Mouse (Mus musculus): ENCODE data around the gene Dync2li1. TPM values are rescaled to one million over a fixed set of nuclear protein-coding genes. Genes with fewer than 3 reads are reported as not detected.

Gene Dync2li1
- polyA plus RNA-seq, 1 experiment = not detected

DNA sequence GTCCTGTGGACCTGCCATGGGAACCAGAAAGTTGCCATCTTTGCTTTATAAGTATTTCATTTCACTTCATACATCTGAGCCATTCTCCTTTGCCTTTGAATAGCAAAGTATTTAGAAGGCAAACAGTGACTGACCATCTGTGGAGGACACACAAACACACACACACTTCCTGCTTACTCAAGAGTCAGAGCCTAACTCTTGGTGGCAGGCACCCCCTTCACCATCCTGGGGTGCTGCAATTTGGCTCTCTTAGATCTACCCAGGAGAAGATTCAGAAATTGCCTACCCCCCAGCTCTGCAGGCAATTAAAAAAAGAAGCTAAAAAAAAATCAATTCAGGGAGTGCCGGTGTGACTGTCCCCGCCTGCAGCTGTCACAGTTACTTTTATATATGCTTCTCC, 20.2 kb downstream of the Dync2li1 start:
- WGBS = 47% methylated on average over 2 of the region's 2 CpGs
- Histone ChIP-seq H3K4me1 (ENCODE audit: control insufficient read depth, insufficient read depth, low read length) (no peaks in the 10 kb centered on the region), H3K4me3 (ENCODE audit: insufficient read depth, low read depth, low read length) (no peak overlapping the region), H3K27ac (ENCODE audit: insufficient read depth, low read depth, low read length) (no peak overlapping the region)
- no peak for TF ChIP-seq POLR2A (IDR thresholded peaks at IDR 0.05; ENCODE audit: insufficient read depth, low read depth, low read length)
- TF ChIP-seq CTCF (IDR thresholded peaks at IDR 0.05; ENCODE audit: insufficient read depth, low read depth, low read length) = no peak

DNA sequence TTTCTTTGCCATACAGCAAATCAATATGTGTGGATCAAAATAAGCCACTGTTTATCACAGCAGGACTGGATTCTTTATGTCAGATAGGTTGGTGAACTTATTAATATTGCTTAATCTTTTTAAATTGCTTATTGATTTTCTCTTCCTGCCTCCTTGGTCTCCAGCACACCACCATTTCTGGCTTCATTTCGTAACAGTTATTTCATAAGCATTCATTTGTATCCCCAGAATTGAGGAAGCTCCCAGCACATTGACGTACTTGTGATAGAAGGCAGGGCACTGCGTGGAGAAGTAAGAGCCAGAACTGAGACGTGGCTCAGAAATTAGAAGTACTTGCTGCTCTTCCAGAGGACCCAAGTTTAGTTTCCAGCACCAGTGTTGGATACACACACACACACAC, 21.3 kb downstream of the Dync2li1 start:
- H3K27ac ChIP-seq (ENCODE audit: insufficient read depth, low read depth, low read length) = no peak overlapping the region
- no peak overlapping the region for H3K4me3 ChIP-seq (ENCODE audit: insufficient read depth, low read depth, low read length)
- WGBS = 89% methylated on average over 4 of the region's 4 CpGs
- H3K4me1 ChIP-seq (ENCODE audit: control insufficient read depth, insufficient read depth, low read length) = no peaks in the 10 kb centered on the region
- TF ChIP-seq CTCF (IDR thresholded peaks at IDR 0.05; ENCODE audit: insufficient read depth, low read depth, low read length) = no peak
- no peak for TF ChIP-seq POLR2A (IDR thresholded peaks at IDR 0.05; ENCODE audit: insufficient read depth, low read depth, low read length)

DNA sequence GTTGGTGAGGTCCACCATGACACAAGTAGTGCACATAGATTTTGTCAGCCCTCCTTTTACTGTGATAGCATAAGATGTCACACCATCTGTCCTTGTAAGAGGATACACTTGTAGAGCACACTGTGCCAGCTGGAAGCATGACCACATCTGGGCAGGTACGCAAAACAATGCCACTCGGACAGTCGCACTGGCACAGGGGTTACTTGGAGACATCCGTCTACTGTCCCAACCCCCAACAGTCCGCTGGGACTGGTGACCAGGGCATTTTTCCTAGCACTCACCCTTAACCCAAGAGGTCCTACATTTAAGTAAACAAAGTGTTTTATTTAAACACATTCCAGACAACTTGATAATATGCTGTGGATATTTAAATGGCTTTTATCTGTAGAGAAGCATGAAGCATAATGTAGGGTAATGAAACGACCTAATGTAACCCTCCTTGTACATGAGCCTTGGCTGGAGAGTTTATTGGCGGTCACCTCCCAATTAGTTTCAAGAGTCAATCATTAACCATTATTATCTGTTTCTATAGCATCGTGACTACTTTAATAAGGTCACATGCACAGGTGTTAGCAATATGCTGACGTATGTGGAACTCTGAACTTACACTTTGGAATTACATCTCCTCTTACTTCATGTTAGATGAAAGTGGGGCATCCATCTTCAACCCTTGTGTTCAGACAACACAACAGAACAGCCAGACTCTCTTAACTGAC, 24.2 kb downstream of the Dync2li1 start:
- Histone ChIP-seq H3K4me1 (ENCODE audit: control insufficient read depth, insufficient read depth, low read length) (no peaks in the 10 kb centered on the region), H3K27ac (ENCODE audit: insufficient read depth, low read depth, low read length) (no peak overlapping the region), H3K4me3 (ENCODE audit: insufficient read depth, low read depth, low read length) (no peak overlapping the region)
- TF ChIP-seq CTCF (IDR thresholded peaks at IDR 0.05; ENCODE audit: insufficient read depth, low read depth, low read length) (no peak), POLR2A (IDR thresholded peaks at IDR 0.05; ENCODE audit: insufficient read depth, low read depth, low read length) (no peak)
- 93% methylated on average over 9 of the region's 9 CpGs for WGBS

DNA sequence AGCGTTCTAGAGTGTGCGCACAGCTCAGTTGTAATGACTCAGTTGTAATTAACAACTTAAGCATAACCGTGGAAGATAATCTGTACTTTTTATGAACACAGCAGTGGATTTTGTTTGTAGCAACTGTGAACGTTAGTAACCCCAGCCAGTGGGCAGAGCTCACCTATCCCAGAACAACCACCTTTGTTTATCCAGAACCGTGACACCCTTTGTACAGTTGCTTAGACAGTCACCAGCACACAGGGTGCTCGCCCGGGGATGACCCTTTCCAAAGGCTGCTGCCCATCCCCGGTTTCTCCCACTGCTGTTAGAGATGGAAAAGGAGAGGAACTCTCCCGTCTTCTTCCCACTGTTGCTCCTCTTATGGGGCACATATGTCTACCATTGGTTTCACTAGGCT, 27.2 kb downstream of the Dync2li1 start:
- no peak overlapping the region for H3K4me3 ChIP-seq (ENCODE audit: insufficient read depth, low read depth, low read length)
- no peak for TF ChIP-seq POLR2A (IDR thresholded peaks at IDR 0.05; ENCODE audit: insufficient read depth, low read depth, low read length)
- no peak for TF ChIP-seq CTCF (IDR thresholded peaks at IDR 0.05; ENCODE audit: insufficient read depth, low read depth, low read length)

DNA sequence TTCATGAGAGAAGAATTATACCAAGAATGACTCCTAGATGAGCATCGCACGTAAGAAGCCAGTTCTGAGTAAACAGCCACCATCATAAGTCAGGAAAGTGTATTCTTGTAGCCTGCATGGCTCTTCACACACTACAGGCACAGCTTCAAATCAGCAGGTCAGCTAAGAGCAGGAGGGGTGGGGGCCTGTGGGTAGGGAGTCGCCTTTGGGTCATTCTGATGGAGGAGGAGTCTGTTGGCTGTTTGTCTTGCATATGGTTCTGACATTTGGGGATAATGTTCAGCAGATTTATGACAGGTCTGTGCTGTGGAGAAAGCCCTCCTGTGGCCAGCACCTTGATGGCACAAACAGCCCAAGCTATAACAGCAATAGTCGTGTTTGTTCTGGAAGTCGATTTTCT, 29.9 kb downstream of the Dync2li1 start:
- no peak overlapping the region for H3K27ac ChIP-seq (ENCODE audit: insufficient read depth, low read depth, low read length)
- H3K4me1 ChIP-seq (ENCODE audit: control insufficient read depth, insufficient read depth, low read length) = peaks cover 5% of the 10 kb centered on the region; the same call in 1 of the 2 replicates
- TF ChIP-seq POLR2A (IDR thresholded peaks at IDR 0.05; ENCODE audit: insufficient read depth, low read depth, low read length) (no peak), CTCF (IDR thresholded peaks at IDR 0.05; ENCODE audit: insufficient read depth, low read depth, low read length) (no peak)
- H3K4me3 ChIP-seq (ENCODE audit: insufficient read depth, low read depth, low read length) = no peak overlapping the region
- 82% methylated on average over 5 of the region's 5 CpGs for WGBS

More for the DNA sequence above, 27.2 kb downstream of the Dync2li1 start:
- peaks cover 5% of the 10 kb centered on the region; the same call in 1 of the 2 replicates for H3K4me1 ChIP-seq (ENCODE audit: control insufficient read depth, insufficient read depth, low read length)
- H3K27ac ChIP-seq (ENCODE audit: insufficient read depth, low read depth, low read length) = no peak overlapping the region
- WGBS = 76% methylated on average over 9 of the region's 9 CpGs

DNA sequence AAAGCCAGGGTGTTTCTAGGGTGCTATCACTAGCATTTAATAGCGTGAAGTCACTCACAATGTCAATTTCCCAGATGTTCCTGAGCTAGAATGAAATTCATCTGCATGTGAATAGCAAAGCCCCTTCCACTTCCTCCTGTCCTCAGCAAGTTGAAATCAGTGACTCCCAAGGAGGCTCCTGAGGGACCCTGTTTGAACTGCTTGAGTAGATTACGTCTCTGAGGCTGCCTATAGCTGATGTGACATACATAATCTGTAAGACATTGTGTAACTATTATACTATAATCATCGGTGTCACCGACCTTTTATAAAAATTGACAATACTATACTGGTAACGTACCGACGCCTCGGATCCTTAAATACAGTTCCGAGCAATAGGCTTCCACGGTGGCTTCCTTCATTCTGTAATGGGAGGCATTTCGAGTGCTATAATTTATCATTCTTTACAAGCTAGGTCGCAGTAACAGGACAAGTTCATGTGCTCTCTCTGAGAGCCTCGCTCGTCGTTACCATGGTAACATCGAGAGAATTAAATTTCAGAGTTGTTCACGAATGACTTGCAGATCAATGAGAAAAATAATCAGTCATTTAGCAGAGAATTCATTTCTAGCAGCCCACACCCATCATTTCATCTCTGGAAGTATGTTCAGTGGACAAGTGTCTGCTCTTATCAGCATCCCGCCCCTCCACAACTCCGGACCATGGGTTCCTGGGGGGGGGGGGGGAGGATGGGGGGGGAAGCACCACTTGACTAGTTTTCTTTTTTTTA, 30.5 kb downstream of the Dync2li1 start:
- Histone ChIP-seq H3K4me3 (ENCODE audit: insufficient read depth, low read depth, low read length) (no peak overlapping the region), H3K27ac (ENCODE audit: insufficient read depth, low read depth, low read length) (no peak overlapping the region), H3K4me1 (ENCODE audit: control insufficient read depth, insufficient read depth, low read length) (peaks cover 5% of the 10 kb centered on the region; the same call in 1 of the 2 replicates)
- 44% methylated on average over 19 of the region's 19 CpGs for WGBS
- no peak for TF ChIP-seq POLR2A (IDR thresholded peaks at IDR 0.05; ENCODE audit: insufficient read depth, low read depth, low read length)
- TF ChIP-seq CTCF (IDR thresholded peaks at IDR 0.05; ENCODE audit: insufficient read depth, low read depth, low read length) = no peak

DNA sequence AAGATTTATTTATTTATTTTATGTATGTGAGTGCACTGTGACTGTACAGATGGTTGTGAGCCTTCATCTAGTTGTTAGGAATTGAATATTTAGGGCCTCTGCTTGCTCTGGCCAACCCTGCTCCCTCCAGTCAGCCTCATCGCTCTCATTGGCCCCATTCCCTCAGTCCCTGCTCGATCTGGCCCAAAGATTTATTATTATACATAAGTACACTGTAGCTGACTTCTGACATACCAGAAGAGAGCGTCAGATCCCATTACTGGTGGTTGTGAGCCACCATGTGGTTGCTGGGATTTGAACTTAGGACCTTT, 31.1 kb downstream of the Dync2li1 start:
- WGBS = 79% methylated on average over 3 of the region's 3 CpGs
- TF ChIP-seq POLR2A (IDR thresholded peaks at IDR 0.05; ENCODE audit: insufficient read depth, low read depth, low read length) = no peak
- Histone ChIP-seq H3K4me1 (ENCODE audit: control insufficient read depth, insufficient read depth, low read length) (peaks cover 5% of the 10 kb centered on the region; the same call in 1 of the 2 replicates), H3K4me3 (ENCODE audit: insufficient read depth, low read depth, low read length) (no peak overlapping the region), H3K27ac (ENCODE audit: insufficient read depth, low read depth, low read length) (no peak overlapping the region)

DNA sequence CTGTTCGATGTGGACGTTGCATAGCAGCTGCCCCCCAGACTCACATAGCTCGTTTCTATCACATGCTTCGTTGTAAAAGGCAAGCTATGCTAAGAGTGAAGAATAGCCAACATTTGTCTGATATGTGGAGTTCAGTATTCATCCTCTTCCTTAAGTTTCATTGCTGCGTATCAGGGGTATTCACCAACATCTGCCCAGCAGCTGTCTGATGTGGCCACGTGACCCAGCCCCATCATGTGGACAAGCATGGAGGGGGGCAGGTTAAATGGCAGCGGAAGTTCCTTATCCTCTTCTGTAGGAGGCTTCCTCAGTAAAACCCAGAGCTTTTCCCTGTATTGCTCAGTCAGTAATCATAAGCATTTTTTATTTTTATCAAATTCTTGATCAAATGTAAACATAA, 31.5 kb downstream of the Dync2li1 start:
- H3K27ac ChIP-seq (ENCODE audit: insufficient read depth, low read depth, low read length) = no peak overlapping the region
- 75% methylated on average over 7 of the region's 7 CpGs for WGBS
- TF ChIP-seq CTCF (IDR thresholded peaks at IDR 0.05; ENCODE audit: insufficient read depth, low read depth, low read length) (no peak), POLR2A (IDR thresholded peaks at IDR 0.05; ENCODE audit: insufficient read depth, low read depth, low read length) (no peak)
- H3K4me1 ChIP-seq (ENCODE audit: control insufficient read depth, insufficient read depth, low read length) = peaks cover 5% of the 10 kb centered on the region; the same call in 1 of the 2 replicates
- H3K4me3 ChIP-seq (ENCODE audit: insufficient read depth, low read depth, low read length) = no peak overlapping the region

DNA sequence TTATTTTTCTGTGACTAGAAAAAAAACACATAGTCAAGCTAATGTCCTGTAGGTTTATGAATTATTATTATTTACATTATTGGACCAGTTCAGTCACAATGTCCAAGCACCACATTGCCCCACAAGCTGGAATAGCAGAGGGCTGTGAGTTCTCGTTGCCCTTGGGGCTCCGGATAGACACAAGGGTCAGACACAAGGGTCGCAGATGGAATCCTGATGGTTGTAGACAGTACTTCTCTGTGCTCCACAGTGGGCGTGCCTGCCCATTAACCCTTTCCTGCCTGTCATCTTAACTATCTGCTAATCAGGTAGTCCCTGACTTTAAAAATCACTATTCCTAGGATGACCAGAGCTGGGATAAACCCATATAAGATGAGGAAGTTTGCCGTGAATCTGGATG, 31.9 kb downstream of the Dync2li1 start:
- H3K27ac ChIP-seq (ENCODE audit: insufficient read depth, low read depth, low read length) = no peak overlapping the region
- no peak overlapping the region for H3K4me3 ChIP-seq (ENCODE audit: insufficient read depth, low read depth, low read length)
- 66% methylated on average over 5 of the region's 5 CpGs for WGBS
- peaks cover 5% of the 10 kb centered on the region; the same call in 1 of the 2 replicates for H3K4me1 ChIP-seq (ENCODE audit: control insufficient read depth, insufficient read depth, low read length)
- TF ChIP-seq POLR2A (IDR thresholded peaks at IDR 0.05; ENCODE audit: insufficient read depth, low read depth, low read length) (no peak), CTCF (IDR thresholded peaks at IDR 0.05; ENCODE audit: insufficient read depth, low read depth, low read length) (no peak)

Measured in olfactory bulb, adult 2 months (tissue).